Mouse (Mus musculus) intestine, embryonic 14.5 days (tissue): ENCODE measurements around the gene Tmem254a. TPM values are rescaled to one million over a fixed set of nuclear protein-coding genes. Genes with fewer than 3 reads are reported as not detected.
A peak's percentile ranks its signal among the peaks of the same experiment; 100 is the strongest.
"Not testable (repeated sequence)": the region's sequence is repeated elsewhere in the genome, so short reads cannot be mapped to it uniquely, and the experiment has no call there.

Experiments used
- ATAC-seq: fragments of 200-750 bp; cut with Nextera tagmentation; replicated peaks from 2 replicates; pipeline ENCODE4 v1.8.0; 2017; ENCODE audit warnings: low read depth, moderate number of reproducible peaks, moderate TSS enrichment, moderate library complexity; ENCODE audit not compliant: low FRiP score, low TSS enrichment
- DNase-seq: peaks from one replicate; pipeline ENCODE4 v3.0.0-alpha.2; 2018; ENCODE audit warnings: low spot score
- H3K27ac ChIP-seq: fragments of 300-500 bp; sonication (generic); 2 replicates; pipeline ENCODE4 v1.5.1; 2014; ENCODE audit warnings: low read depth, mild to moderate bottlenecking, control low read depth
- H3K27me3 ChIP-seq: fragments of 300-500 bp; sonication (generic); replicated peaks from 2 replicates; pipeline ENCODE4 v1.6.1; 2014; ENCODE audit warnings: low read length, control low read depth; ENCODE audit not compliant: control insufficient read depth, insufficient read depth
- H3K36me3 ChIP-seq: fragments of 300-500 bp; sonication (generic); 2 replicates; pipeline ENCODE4 v1.6.1; 2014; ENCODE audit warnings: low read length, control low read depth; ENCODE audit not compliant: control insufficient read depth, insufficient read depth
- H3K4me1 ChIP-seq: fragments of 300-500 bp; sonication (generic); replicated peaks from 2 replicates; pipeline ENCODE4 v1.6.1; 2014; ENCODE audit warnings: low read length, control low read depth, mixed read lengths; ENCODE audit not compliant: control insufficient read depth, insufficient read depth
- H3K4me2 ChIP-seq: fragments of 300-500 bp; sonication (generic); 2 replicates; pipeline ENCODE4 v1.6.1; 2014; ENCODE audit warnings: low read length
- H3K4me3 ChIP-seq: fragments of 300-500 bp; sonication (generic); 2 replicates; pipeline ENCODE4 v1.5.1; 2014; ENCODE audit warnings: low read depth, low read length, control low read depth, mixed read lengths
- H3K9ac ChIP-seq: fragments of 300-500 bp; sonication (generic); 2 replicates; pipeline ENCODE4 v1.6.1; 2014; ENCODE audit warnings: mild to moderate bottlenecking, low read length
- H3K9me3 ChIP-seq: fragments of 300-500 bp; sonication (generic); 2 replicates; pipeline ENCODE4 v1.6.1; 2016; ENCODE audit warnings: low read length, control low read depth; ENCODE audit not compliant: control insufficient read depth
- WGBS: fragments of 180-500 bp; shearing (Covaris S2); extraction: QIAGEN DNeasy Blood & Tissue Kit; methylation state at CpG from one replicate; pipeline ENCODE4 v1.1.7; 2014; 5-methylcytosine and 5-hydroxymethylcytosine counted together
- polyA plus RNA-seq: library from polyadenylated mRNA; unstranded; fragments of >200 nt; fragmentation: Nextera tagmentation; extraction: Ambion mirVana; gene quantifications from 2 replicates; pipeline ENCODE4 v1.2.1, GENCODE M21; 2014

Tmem254a gene
- 3.8 and 4.9 TPM in 2 replicates for polyA plus RNA-seq

GRCm38 (mm10) chr14:25927562-25927881 is at the start of gene Tmem254a:
Tmem254a (minus strand) TSS chr14:25927672.
- no CpG with 5 or more reads among the region's 10 CpGs for WGBS

GRCm38 (mm10) chr14:25957861-25958260 is 30.4 kb upstream of the Tmem254a start:
- H3K27ac ChIP-seq, H3K27me3 ChIP-seq, H3K9ac ChIP-seq, H3K4me2 ChIP-seq, H3K4me3 ChIP-seq, H3K36me3 ChIP-seq, H3K4me1 ChIP-seq, ATAC-seq, DNase-seq, H3K9me3 ChIP-seq: not testable (repeated sequence)
- whole genome bisulfite sequencing, result no CpG with 5 or more reads among the region's 3 CpGs

More at GRCm38 (mm10) chr14:25927562-25927881, at the start of gene Tmem254a:
- not testable (repeated sequence) for H3K9me3 ChIP-seq, H3K4me1 ChIP-seq, H3K9ac ChIP-seq, DNase-seq, H3K4me3 ChIP-seq, H3K27me3 ChIP-seq, H3K36me3 ChIP-seq, H3K27ac ChIP-seq, H3K4me2 ChIP-seq
- ATAC-seq, result peak; percentile 88

- WGBS, result no CpG with 5 or more reads among the region's 8 CpGs
- DNase-seq, ATAC-seq, H3K4me2 ChIP-seq, H3K27ac ChIP-seq, H3K27me3 ChIP-seq, H3K4me1 ChIP-seq, H3K36me3 ChIP-seq, H3K4me3 ChIP-seq, H3K9ac ChIP-seq, H3K9me3 ChIP-seq: not testable (repeated sequence)
These were observed 10.5 kb upstream of the Tmem254a start, which contains the start of gene Cphx1 for GRCm38 (mm10) chr14:25938004-25938403. Cphx1 (plus strand) TSS chr14:25938304.

GRCm38 (mm10) chr14:25936867-25937630 is 9.6 kb upstream of the Tmem254a start:
- not testable (repeated sequence) for H3K36me3 ChIP-seq, H3K4me1 ChIP-seq, H3K27me3 ChIP-seq, H3K9ac ChIP-seq, DNase-seq, H3K4me3 ChIP-seq, H3K27ac ChIP-seq, H3K9me3 ChIP-seq, H3K4me2 ChIP-seq
- WGBS, result no CpG with 5 or more reads among the region's 5 CpGs
- ATAC-seq, result peak; percentile 95

- no CpG with 5 or more reads among the region's 44 CpGs for WGBS
- H3K36me3 ChIP-seq, H3K4me3 ChIP-seq, H3K27me3 ChIP-seq, H3K4me1 ChIP-seq, H3K9me3 ChIP-seq, H3K4me2 ChIP-seq, H3K9ac ChIP-seq, DNase-seq, H3K27ac ChIP-seq: not testable (repeated sequence)
- ATAC-seq, result peak; percentile 92
These were observed 484 bp downstream of the Tmem254a start for GRCm38 (mm10) chr14:25926814-25927561.

- not testable (repeated sequence) for H3K27me3 ChIP-seq, DNase-seq, H3K27ac ChIP-seq, H3K4me3 ChIP-seq, H3K4me2 ChIP-seq, H3K9me3 ChIP-seq, H3K4me1 ChIP-seq, H3K9ac ChIP-seq, H3K36me3 ChIP-seq, ATAC-seq
- no CpG with 5 or more reads among the region's 5 CpGs for WGBS
These were observed 8.9 kb downstream of the Tmem254a start for GRCm38 (mm10) chr14:25918427-25919170.

- H3K27me3 ChIP-seq, H3K4me1 ChIP-seq, H3K36me3 ChIP-seq, H3K9me3 ChIP-seq, H3K27ac ChIP-seq, H3K9ac ChIP-seq, H3K4me2 ChIP-seq, H3K4me3 ChIP-seq, DNase-seq, ATAC-seq: not testable (repeated sequence)
- no CpG with 5 or more reads among the region's 8 CpGs for WGBS
These were observed 18.5 kb downstream of the Tmem254a start for GRCm38 (mm10) chr14:25908976-25909375.

- H3K27me3 ChIP-seq, H3K9me3 ChIP-seq, ATAC-seq: not testable (repeated sequence)
These were observed 20.2 kb downstream of the Tmem254a start for GRCm38 (mm10) chr14:25907272-25907671.

More at GRCm38 (mm10) chr14:25907272-25907671, 20.2 kb downstream of the Tmem254a start:
- H3K36me3 ChIP-seq, H3K9ac ChIP-seq, H3K4me3 ChIP-seq, H3K4me1 ChIP-seq, DNase-seq, H3K27ac ChIP-seq, H3K4me2 ChIP-seq: not testable (repeated sequence)
- WGBS, result no CpG with 5 or more reads among the region's 9 CpGs
